Comparison of ENCODE assay signal across 7 mouse cellular contexts in genomic region chr11:69094697-69095429, GRCm38 (mm10). TPM values are rescaled to one million over a fixed set of nuclear protein-coding genes. Genes with fewer than 3 reads are reported as not detected.
DNase-seq lines count a peak whose midpoint lies in the region; ATAC-seq lines count a peak whose summit lies in the region.

TSS of gene Per1 (plus strand) at chr11:69095217.

- no peaks in the 10 kb centered on the region for H3K36me3 ChIP-seq in embryonic facial prominence, embryonic 11.5 days (replicated peaks; ENCODE audit: control insufficient read depth, insufficient read depth, low read depth, low read length)
- H3K36me3 ChIP-seq in limb, embryonic 11.5 days (ENCODE audit: control insufficient read depth, insufficient read depth, low read length): peaks cover 5% of the 10 kb centered on the region
- peaks cover 13% of the 10 kb centered on the region for H3K36me3 ChIP-seq in midbrain, embryonic 14.5 days (ENCODE audit: control insufficient read depth, insufficient read depth, low read length)

- no peaks in the 10 kb centered on the region for H3K27me3 ChIP-seq in embryonic facial prominence, embryonic 11.5 days (ENCODE audit: control insufficient read depth, insufficient read depth, low read length)
- H3K27me3 ChIP-seq in limb, embryonic 11.5 days (ENCODE audit: control insufficient read depth, insufficient read depth, low read length): no peaks in the 10 kb centered on the region
- no peaks in the 10 kb centered on the region for H3K27me3 ChIP-seq in midbrain, embryonic 14.5 days (ENCODE audit: control insufficient read depth, insufficient read depth, low read length)

- peak; percentile 98 for DNase-seq in adrenal gland, postnatal 14 days
- peak; percentile 99 for DNase-seq in embryonic facial prominence, embryonic 11.5 days (ENCODE audit: low spot score)
- DNase-seq in kidney, adult 11 months: peak; percentile 100
- DNase-seq in limb, embryonic 11.5 days (ENCODE audit: low spot score): peak; percentile 98
- DNase-seq in midbrain, embryonic 14.5 days: peak; percentile 99
- peak; percentile 95 to 99 for DNase-seq in spleen, adult 18-20 months

- peak within 1 kb of the TSS; percentile 50 for H3K4me3 ChIP-seq in embryonic facial prominence, embryonic 11.5 days (ENCODE audit: low read depth, low read length)
- peak within 1 kb of the TSS; percentile 45 for H3K4me3 ChIP-seq in limb, embryonic 11.5 days (ENCODE audit: low read depth, low read length)
- H3K4me3 ChIP-seq in midbrain, embryonic 14.5 days (replicated peaks; ENCODE audit: low read depth, low read length): peak within 1 kb of the TSS; percentile 43

- under 1% methylated on average over 37 of the region's 37 CpGs for WGBS in embryonic facial prominence, embryonic 11.5 days
- WGBS in limb, embryonic 11.5 days: under 1% methylated on average over 37 of the region's 37 CpGs
- under 1% methylated on average over 37 of the region's 37 CpGs for WGBS in midbrain, embryonic 14.5 days

- no peaks in the 10 kb centered on the region for H3K9me3 ChIP-seq in embryonic facial prominence, embryonic 11.5 days (replicated peaks; ENCODE audit: control insufficient read depth, low read length)
- no peaks in the 10 kb centered on the region for H3K9me3 ChIP-seq in limb, embryonic 11.5 days (ENCODE audit: control insufficient read depth, low read length)
- no peaks in the 10 kb centered on the region for H3K9me3 ChIP-seq in midbrain, embryonic 14.5 days (ENCODE audit: control insufficient read depth, low read length)

- ATAC-seq in embryonic facial prominence, embryonic 11.5 days (replicated peaks; ENCODE audit: insufficient number of reproducible peaks, low FRiP score, low TSS enrichment, low read depth): peak; percentile 93
- ATAC-seq in granulocyte monocyte progenitor cell, adult 5-6 weeks (replicated peaks; ENCODE audit: poor library complexity, severe bottlenecking): peak; percentile 54
- peak; percentile 94 for ATAC-seq in limb, embryonic 11.5 days (ENCODE audit: insufficient number of reproducible peaks, low FRiP score, low TSS enrichment, low read depth)
- ATAC-seq in midbrain, embryonic 14.5 days (ENCODE audit: low FRiP score, low TSS enrichment): peak; percentile 93

- peak within 1 kb of the TSS; percentile 91 for H3K4me2 ChIP-seq in embryonic facial prominence, embryonic 11.5 days (ENCODE audit: low read depth, low read length)
- peak within 1 kb of the TSS; percentile 92 for H3K4me2 ChIP-seq in limb, embryonic 11.5 days (ENCODE audit: low read depth, severe bottlenecking)
- H3K4me2 ChIP-seq in midbrain, embryonic 14.5 days (ENCODE audit: low read length): peak within 1 kb of the TSS; percentile 85

- H3K4me1 ChIP-seq in embryonic facial prominence, embryonic 11.5 days (ENCODE audit: control insufficient read depth, insufficient read depth, low read length): peaks cover 14% of the 10 kb centered on the region
- peaks cover 36% of the 10 kb centered on the region for H3K4me1 ChIP-seq in limb, embryonic 11.5 days (ENCODE audit: control insufficient read depth, insufficient read depth, low read length)
- peaks cover 47% of the 10 kb centered on the region for H3K4me1 ChIP-seq in midbrain, embryonic 14.5 days (ENCODE audit: control insufficient read depth, insufficient read depth, low read length)

- H3K9ac ChIP-seq in embryonic facial prominence, embryonic 11.5 days (replicated peaks; ENCODE audit: low read length): peak within 1 kb of the TSS; percentile 62
- H3K9ac ChIP-seq in limb, embryonic 11.5 days (ENCODE audit: low read length): peak within 1 kb of the TSS; percentile 49
- peak within 1 kb of the TSS; percentile 37 for H3K9ac ChIP-seq in midbrain, embryonic 14.5 days (replicated peaks; ENCODE audit: low read length)

- H3K27ac ChIP-seq in embryonic facial prominence, embryonic 11.5 days (replicated peaks; ENCODE audit: low read depth, low read length): no peak within 1 kb of the TSS
- peak within 1 kb of the TSS; percentile 57 for H3K27ac ChIP-seq in limb, embryonic 11.5 days (replicated peaks; ENCODE audit: low read depth, low read length)
- peak within 1 kb of the TSS; percentile 70 for H3K27ac ChIP-seq in midbrain, embryonic 14.5 days (replicated peaks; ENCODE audit: low read depth, low read length)

RNA-seq across cellular contexts. Expression of gene Per1, which starts in this region (rescaled TPM):
- 116 and 118 TPM in 2 replicates for total RNA-seq in adrenal gland, postnatal 14 days (2021)
- 5.5 and 6.5 TPM in 2 replicates for polyA plus RNA-seq in embryonic facial prominence, embryonic 11.5 days (2014; fragmentation: Nextera tagmentation; extraction: Ambion mirVana)
- total RNA-seq in granulocyte monocyte progenitor cell, adult 5-6 weeks (2014; fragmentation: Nextera tagmentation): 10.3 and 11.7 TPM in 2 replicates
- 9.4 and 9.8 TPM in 2 replicates for total RNA-seq in granulocyte monocyte progenitor cell, adult 5-6 weeks (2017)
- 8.0 and 9.1 TPM in 2 replicates for polyA plus RNA-seq in limb, embryonic 11.5 days (2014; fragmentation: Nextera tagmentation; extraction: Ambion mirVana)
- 9.3 and 13.1 TPM in 2 replicates for polyA plus RNA-seq in midbrain, embryonic 14.5 days (2014; fragmentation: Nextera tagmentation; extraction: Ambion mirVana)
